Mouse (Mus musculus) urinary bladder, postnatal 36 days (tissue): Measurements from ENCODE around the gene Epb41l1.
A peak's percentile ranks its signal among the peaks of the same experiment; 100 is the strongest.

Experiments
- DNase-seq, 2 experiments: peaks; one replicate each; pipeline ENCODE4 v3.0.0; 2022; ENCODE audit warnings: low spot score in 2 of 2, mixed read lengths in 1 of 2

Epb41l1 gene

DNA sequence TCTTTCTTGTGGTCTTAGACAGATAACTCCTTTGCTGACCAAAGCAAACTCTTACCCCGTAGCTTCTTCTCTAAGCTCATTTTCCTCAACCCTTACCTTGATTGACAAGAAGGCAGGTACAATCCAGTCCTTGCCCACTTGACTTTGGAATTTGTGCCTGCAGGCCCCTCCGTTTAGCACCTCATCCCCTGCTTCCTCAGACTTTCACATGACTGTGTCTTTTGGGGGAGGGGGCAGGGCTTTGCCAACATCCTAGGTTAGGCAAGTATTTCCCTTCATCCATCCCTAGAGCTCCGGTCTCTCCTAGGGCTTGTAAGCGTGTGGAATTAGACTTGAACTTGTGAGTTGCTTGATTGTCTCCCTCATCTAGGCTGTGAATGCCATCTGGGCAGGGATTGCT, 3.0 kb downstream of the Epb41l1 start:
- DNase-seq: no peak

DNA sequence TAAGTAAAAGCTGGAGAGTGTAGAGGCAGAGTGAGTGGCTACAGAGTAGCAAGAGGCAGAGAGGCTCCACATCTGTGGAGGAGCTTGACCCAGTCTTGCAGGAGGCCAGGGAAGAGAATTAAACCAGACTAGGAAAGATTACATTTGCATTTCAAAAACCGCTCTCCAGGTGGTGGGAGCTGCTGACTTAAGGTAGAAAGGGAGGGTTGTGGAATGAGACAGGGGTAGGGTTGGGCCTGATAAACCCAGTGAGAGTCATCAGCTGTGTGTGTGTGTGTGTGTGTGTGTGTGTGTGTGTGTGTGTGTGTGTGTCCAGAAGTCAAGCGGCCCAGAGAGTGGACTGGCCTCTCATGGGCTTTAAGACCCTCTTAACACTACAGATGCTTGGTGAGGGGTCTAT, 4.9 kb downstream of the Epb41l1 start:
- DNase-seq: no peak

DNA sequence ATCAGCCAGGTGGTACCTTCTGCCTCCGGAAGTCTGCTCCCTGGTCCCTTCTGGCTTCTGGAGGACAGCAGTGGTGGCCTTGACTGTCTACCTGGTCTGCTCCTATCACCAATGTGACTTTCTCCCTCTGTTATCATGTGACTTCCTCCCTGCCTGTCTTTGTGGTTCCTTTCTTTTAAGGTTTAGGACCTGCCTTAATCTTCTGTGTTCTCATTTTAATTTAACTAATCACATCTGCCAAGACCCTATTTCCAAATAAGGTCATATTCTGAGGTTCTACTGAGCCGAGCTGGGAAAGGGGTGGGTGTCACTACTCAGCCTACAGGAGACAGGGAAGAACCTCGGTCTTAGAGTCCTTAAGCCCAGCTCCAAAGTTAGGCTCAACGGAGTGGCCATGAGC, 5.4 kb downstream of the Epb41l1 start:
- no peak for DNase-seq

DNA sequence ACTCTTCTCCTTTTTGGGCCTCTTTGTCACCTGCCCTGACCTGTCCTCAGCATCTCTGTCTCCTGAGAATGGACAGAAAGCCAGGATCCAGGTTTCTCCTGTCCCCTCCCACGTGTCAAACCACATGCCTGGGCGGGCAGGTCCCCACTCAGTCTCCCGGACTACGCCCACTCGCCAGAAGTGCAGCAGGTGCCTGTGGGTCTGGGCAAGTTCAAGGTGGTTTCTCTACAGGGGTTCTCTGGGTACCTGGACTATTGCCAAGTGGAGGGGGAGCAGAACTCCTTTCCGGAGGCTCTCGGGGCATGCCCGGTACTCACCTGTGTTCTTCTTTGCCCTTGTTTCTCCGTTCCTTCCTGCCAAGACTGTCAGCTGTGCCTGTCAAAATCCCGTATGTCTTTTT, 9.1 kb downstream of the Epb41l1 start:
- peak in 1 of 2 experiments; percentile 29 for DNase-seq

DNA sequence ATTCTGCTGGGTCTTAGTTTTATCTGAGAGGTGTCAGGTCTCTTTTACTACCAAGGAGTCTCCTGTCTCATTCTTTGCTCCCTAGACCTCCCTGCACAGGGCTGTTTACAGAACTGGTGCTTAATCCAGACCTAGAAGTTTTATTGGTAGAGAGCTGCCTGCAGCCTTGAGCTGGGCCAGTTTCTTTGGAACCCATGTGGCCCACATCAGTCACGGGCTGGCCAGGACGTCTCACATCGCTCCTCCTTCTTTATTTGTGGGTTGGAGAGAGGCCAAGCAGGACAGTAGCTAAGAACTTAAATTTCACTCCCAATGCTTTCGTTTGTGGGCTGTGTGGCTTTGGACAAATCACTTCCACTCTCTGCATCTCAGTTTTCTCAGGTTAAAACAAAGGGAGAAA, 9.6 kb downstream of the Epb41l1 start:
- no peak for DNase-seq

DNA sequence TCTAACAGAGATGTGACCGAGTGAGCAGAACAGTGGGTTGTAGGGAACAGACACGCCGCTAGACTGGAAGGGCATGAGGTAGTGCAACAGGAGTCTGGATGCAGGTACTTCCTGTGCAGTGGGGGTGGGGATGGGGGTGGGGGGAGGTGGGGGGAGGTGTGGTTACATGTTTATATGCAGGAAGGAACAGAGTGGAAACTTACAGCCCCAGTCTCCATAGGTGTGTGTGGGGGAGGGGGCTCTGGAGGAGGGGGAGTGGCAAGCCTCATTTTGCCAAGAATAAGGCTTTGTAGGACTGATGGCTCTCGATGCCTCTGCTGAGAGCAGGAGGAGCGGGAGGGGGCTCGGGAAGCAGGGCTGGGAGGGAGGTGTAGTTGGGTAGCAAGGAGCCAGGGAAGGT, 10.7 kb downstream of the Epb41l1 start:
- DNase-seq: no peak

DNA sequence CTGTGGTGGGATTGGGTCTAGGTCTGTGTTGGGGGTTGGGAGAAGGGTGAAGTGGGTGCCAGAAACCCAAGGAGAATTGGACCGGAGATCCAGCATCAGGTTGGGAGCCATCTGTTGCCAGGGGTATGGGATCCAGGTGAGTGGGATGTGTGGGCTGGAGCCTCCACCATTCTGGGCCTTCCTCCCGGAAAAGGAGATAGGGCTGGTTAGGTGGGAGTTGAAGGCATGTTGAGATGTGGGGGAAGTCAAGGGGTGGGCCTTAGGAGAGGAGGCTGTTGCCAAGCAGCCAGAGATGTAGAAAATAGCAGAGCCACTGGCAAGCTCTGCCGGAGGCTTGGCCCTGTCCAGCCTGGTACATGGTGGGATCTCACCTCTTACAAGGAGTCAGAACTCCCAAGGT, 11.4 kb downstream of the Epb41l1 start:
- DNase-seq: no peak

DNA sequence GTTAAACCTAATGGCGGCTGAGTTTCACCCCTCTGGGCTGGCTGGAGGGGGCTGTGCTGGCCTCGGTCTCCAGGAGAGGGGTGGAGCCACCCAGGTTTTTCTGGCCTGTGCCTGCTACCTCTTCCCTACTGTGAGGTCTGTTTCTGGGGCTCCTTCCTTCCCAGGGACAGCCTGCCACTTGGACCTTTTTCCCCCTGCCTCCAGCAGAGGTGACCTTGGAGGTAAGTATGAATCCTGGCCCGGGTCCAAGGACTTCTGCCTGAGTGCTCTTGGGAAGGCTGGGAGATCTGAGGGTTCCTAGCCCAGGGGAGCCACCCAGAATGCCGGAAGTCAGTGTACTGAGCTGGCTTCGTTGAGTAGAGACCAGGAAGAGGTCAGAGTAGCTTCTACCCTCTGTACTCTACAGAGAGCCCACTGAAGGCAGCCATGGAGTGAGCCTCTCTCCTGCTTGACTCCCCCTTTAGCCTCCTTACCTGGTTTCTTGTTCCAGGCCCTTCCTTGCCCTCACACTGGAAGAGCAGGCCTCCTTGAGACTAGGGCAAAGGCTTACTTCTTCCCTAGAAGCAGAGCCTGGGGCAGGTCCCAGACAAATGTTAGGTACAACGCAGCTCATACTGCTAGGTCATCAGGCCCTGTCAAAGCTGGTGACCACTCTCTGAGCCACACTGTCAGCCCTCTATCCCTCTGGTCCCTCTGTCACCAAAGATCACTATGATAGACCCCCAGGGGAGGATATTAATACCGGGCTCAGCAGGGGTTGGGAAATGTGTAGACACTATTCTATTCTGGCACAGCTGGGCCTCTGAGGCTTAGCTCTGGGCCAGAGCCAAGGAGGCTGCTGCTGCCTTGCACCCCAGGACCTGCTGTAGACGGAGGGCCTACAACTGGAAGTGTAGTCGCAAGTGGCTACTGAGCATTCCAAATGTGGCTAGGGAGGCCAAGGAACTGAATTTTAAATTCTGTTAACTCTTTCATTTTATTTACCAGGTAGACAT, 12.5 kb downstream of the Epb41l1 start:
- no peak for DNase-seq

DNA sequence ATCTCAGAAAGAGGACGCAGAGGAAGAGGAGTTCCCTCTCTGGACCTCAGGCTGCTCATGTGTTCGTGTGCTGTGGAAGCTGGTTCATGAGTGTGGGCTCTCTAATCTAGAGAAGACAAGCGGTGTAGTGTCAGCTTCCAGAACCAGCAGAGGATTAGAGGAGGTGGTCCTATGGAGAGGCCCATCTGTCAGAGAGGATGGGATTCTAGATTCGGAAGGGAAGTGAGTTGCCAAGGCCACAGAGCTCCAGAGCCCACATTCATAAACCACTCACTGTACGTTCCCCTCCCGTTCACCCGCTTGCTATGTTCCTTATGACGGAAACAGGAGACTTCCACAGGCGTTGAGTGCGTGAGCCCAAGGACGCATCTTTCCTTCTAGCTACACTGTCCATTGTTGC, 16.9 kb downstream of the Epb41l1 start:
- no peak for DNase-seq

DNA sequence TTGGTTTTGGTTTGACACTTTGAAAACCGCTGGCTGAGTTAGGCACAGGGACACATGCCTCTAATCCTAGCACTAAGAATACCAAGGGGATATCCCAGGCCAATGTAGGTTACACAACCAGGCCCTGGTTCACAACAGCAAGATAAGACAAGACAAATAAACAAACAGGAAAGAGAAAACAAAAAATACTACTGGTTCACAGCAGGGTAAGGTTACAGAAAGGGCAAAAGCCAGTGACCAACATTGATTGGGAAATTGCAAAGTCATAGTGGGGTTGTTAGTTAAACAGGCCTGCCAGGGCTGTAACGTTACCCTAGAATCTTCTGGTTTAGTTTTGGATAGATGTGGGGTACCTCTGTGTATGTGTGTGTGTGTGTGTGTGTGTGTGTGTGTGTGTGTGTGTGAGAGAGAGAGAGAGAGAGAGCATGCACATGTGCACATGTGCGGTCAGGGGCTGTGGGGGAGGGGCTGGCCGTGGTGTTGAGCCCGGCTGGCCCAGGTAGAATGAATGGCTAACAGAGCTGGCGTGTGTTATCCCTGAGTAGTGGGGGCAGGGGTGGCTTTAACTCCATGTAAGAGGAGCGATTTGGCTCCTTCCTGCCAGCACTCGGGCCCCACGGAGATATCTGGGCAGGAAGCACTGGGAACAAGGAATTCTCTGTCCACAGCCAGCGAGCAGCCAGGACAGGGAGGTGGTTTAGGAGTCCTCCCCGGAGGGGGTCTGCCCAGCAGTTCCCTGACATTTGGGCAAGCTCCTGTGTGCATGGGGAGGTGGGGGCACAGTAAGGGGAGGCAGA, 19.2 kb downstream of the Epb41l1 start:
- no peak for DNase-seq

DNA sequence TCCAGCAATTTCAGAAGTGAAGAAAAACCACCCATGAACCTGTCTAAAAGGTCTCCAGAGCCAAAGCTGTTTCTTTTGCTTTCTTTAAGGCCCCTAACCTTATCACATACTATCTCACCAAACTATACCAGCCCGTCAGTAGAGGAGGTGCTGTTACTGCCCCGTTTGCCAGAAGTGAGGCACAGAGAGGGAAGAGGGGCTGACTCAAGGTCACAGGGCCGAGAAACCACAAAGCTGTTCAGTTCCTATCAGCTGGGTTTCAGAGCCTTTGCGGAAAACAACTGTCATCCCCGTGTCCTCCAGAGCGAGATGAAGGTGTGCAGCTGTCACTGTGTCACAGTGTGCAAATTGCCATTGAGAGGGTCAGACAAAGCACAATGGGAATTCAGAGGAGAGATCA, 21.2 kb downstream of the Epb41l1 start:
- no peak for DNase-seq

DNA sequence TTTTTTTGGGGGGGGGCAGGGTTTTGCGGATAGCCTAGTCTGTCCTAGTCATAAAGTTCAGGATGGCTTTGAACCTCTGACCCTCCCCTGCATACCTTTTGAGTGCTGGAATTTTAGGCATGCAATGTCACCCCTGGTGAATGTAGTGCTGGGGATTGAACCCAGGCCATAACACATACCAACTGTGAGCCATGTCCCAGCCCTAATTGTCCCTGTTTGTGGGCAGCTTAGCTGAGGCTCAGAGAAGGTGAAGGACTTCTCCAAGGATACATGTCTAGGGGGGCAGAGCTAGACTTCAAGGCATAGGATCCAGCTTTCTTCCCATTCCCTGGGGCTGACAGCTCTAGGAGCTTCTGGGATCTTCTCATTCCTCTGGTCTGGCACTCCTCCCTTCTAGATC, 22.6 kb downstream of the Epb41l1 start:
- DNase-seq: no peak

DNA sequence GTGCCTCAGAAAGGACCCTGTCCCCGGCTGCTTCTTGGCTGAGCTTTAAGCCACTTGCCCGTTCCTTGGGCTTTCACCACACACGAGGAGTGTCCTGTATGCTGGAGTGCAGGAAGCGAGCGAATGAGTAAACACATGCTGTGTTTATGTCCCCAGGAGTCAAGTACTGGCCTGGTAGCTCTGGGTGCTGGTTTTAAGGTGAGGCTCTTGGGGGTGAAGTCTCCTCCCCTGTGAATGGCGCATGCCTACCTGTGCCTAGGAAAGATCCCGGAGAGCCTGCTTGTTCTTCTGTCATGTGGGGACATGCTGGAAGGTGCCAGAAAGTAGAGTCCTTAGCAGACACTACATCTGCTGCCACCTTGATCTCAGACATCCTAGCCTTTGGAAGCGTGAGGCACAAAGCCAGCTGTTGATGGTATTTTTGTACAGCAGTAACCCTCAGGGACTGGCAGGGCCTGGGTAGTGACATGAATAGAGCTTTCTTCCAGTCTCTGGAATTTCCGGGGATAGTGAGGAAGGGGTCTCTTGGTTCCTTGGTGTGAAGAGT, 25.9 kb downstream of the Epb41l1 start:
- DNase-seq: peak; percentile 40 to 51

DNA sequence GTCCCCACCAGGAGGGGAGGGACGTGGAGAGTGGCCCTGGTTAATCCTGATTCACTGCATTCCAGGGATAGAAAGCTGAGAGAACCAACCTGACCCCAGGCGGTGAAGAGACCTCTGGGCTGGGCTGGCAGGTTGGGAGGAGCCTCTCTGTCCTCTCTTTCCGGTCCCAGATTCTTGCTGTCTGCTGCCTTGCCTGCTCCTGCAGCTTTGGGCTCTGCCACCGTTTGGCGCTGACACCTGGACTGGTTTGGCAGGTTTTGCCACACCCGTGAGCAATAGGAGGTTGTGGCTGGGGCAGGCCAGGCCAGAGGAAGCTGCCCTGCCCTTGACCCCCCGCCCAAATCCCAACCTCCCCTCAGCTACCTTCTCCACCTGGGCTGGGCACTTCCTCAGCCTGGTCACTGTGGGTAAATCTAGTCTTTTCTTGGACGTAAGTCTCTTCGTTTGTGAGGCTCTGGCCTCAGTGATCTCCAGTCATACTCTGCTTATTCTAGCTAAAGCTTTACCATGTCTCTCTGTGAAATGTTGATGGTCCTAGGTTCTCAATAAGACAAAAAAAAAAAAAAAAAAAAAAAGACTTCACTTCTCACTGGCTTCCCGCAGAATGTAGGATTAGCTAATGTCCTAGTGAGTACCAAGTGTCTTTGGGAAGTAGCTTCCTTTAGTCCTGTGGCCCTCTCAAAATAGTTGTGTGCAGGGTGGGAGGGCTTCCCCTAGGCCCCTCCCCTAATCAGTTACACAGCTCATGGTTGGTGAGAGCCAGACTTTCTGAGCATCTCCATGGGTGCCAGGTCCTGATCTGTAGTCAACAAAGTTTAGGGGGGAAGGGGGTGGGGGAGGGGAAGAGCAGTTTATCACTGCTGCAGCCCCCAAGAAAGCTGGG, 26.9 kb downstream of the Epb41l1 start:
- peak; percentile 77 to 88 for DNase-seq

DNA sequence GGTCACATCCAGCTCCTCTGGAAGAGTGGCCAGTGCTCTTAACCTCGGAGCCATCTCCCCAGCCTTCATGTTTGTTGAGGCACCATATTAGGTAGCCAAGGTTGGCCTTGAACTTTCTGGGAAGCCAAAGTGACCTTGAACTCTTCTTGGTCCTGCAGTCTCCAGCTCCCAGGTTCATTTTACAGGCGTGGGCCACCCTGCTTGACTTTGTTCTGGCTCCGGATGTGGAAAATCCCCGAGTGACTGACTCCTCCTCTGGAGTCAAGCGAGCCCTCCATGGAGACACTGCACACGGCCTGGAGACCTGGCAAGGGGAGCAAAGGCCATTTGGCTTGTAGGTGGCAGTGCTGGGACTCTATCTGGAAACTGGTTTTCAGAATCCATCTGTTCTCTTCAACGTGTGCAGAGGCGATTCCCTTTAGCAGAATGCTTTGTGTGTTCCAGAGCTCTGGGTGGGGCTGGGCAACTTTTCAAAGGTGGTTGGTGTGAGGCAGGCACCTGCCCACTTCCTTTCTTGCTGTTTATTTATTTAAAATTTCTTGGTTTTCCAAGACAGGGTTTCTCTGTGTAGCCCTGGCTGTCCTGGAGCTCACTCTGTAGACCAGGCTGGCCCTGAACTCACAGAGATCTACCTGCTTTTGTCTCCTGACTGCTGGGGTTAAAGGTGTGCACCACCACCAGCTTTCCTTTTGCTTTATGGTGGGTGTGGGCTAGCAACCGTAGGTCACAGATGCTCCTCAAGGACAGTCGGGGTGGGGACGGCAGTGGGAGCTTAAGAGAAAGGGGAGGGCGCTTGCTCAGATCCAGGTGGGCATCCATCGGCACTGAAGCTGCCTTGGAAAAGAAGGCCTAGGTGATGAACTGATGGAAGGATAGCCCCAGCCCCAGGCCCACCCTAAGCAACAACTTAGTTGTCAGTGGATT, 30.8 kb downstream of the Epb41l1 start:
- DNase-seq: no peak

DNA sequence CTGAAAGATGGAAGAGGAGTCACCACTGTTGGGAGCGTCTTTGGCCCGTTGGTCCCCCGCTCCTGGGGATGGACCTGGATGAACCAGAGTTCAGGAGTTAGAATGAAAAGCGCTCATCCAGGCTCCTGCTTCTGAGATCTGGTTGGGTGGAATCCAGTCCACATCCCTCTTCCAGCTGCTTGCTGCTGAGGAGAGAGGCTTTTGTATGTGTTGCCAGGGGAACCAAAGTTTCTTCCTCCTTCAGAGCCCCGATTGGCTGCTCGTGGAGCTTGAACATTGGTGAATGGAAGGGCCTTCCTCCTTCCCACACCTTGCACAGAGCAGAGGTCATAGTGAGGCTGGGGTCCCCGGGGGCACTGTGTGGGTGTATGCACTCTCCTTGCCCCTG, 31.4 kb downstream of the Epb41l1 start:
- DNase-seq: no peak

DNA sequence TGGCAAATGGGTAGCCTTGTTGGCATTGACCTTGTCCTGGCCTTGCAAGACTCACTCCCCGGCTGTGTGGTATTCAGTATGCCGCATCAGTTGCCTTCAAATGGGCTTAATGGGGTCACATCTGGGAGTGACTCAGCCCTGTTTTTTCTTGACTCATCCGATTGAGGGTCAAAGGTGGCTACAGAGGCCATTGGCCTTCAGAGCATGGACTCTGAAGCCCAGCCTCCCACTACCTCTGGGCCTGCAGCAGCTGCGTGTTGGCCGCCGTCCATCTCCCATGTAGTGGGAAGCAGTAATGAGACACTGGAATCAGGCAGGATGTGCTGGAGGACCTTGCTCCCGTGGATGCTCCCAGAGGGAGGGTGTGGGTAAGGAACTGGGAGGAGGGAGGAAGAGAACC, 33.1 kb downstream of the Epb41l1 start:
- DNase-seq: no peak

DNA sequence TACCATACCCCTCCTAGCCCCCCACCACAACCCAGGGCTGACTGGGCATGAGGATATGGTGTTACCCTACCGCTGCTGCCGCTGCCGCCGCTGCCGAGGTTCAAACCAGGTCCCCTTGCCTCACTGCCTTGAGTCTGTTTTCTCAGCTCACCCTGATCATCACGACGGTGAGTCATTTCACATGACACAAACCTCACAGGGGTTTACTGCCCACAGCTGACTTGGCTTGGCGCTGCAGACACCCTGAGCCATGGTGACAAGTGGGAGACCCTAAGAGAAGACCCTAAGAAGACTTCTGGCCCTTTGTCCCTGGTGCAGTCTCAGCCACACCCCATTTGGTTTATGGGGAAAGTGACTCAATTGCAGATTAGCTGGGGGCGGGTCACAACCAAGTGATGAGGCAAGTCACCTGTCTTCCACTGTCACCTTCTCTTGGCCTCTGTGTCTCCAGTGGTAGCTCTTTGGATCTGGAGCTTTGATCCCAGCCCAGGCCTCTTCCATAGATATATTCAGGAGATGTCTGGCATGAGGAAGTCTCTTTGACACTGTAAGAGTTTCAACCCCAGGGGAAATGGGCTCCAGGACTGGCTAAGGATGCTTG, 34.9 kb downstream of the Epb41l1 start:
- DNase-seq: no peak

DNA sequence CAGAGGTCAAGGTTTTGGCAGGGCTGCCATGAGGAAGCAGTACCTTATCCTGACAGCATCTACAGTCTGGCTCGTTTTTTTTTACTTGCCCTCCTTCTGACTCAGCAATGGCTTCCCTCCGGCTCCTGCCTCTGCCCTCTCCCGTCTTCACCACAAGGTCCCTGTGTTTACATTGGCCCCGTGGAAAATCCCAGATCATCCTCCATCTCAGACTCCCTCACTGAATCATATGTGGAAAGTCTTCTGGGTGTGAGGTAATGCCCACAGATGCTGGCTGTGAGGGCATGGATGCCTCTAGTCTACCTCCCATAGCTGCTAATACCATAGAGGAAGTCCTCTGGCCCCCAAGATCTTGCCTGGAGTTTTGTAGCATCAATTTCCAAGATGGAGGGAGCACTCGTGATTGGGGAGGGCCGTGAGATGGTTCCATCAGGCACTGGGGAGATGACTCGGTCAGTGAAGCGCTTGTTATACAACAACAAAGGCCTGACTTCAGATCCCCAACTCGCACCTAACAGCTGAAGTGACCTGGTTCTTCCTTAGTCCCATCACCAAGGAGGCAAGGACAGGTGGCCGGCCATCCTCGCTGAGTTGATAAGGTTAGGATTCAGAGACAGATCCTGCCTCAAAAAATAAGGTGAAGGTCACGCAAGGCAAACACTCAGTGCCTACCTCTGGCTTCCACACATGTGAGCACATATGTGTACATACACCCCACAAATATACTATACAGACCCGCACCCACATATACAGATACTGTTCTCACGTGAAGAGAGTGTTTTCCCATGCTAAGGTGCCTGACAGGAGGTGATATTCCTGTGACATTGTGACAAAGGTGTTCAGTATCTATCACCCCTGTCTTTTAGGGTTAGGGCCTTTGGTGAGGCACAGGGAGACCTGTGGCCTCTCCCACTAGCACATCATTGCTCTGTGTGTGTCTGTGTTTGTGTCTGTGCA, 36.0 kb downstream of the Epb41l1 start:
- DNase-seq: no peak
